Mouse (Mus musculus): ENCODE results near the gene Gng13. TPM values are rescaled to one million over a fixed set of nuclear protein-coding genes. Genes with fewer than 3 reads are reported as not detected.

The Gng13 gene
- polyA plus RNA-seq, 1 experiment from 2014 or later: 0.60 TPM

GRCm38 (mm10) chr17:25757691-25758090 lies 40.7 kb downstream of the Gng13 start:
- Histone ChIP-seq H3K27ac (ENCODE audit: low read length) (no peak overlapping the region), H3K27me3 (ENCODE audit: control insufficient read depth, insufficient read depth, low read length) (0 out of 2 replicates have a peak, but pooled peaks cover 2% of the 10 kb centered on the region), H3K36me3 (ENCODE audit: control insufficient read depth, insufficient read depth) (no peaks in the 10 kb centered on the region), H3K4me2 (ENCODE audit: low read depth, low read length) (no peak overlapping the region), H3K9ac (ENCODE audit: low read length) (no peak overlapping the region), H3K4me1 (ENCODE audit: control insufficient read depth, insufficient read depth, low read length) (no peaks in the 10 kb centered on the region), H3K4me3 (ENCODE audit: low read length) (no peak overlapping the region), H3K9me3 (replicated peaks; ENCODE audit: control insufficient read depth, low read length) (no peaks in the 10 kb centered on the region)
- no peak for ATAC-seq (replicated peaks; ENCODE audit: extremely low read depth, insufficient read depth, low FRiP score)
- WGBS: 52% methylated on average over 3 of the region's 3 CpGs

GRCm38 (mm10) chr17:25760148-25760547 lies 43.2 kb downstream of the Gng13 start:
- Histone ChIP-seq H3K27ac (ENCODE audit: low read length) (no peak overlapping the region), H3K4me1 (ENCODE audit: control insufficient read depth, insufficient read depth, low read length) (no peaks in the 10 kb centered on the region), H3K4me3 (ENCODE audit: low read length) (no peak overlapping the region), H3K36me3 (ENCODE audit: control insufficient read depth, insufficient read depth) (no peaks in the 10 kb centered on the region), H3K9me3 (replicated peaks; ENCODE audit: control insufficient read depth, low read length) (no peaks in the 10 kb centered on the region), H3K27me3 (ENCODE audit: control insufficient read depth, insufficient read depth, low read length) (0 out of 2 replicates have a peak, but pooled peaks cover 2% of the 10 kb centered on the region), H3K4me2 (ENCODE audit: low read depth, low read length) (no peak overlapping the region), H3K9ac (ENCODE audit: low read length) (no peak overlapping the region)
- WGBS: 67% methylated on average over 8 of the region's 8 CpGs
- no peak for ATAC-seq (replicated peaks; ENCODE audit: extremely low read depth, insufficient read depth, low FRiP score)

- Histone ChIP-seq H3K9ac (ENCODE audit: low read length) (no peak overlapping the region), H3K4me1 (ENCODE audit: control insufficient read depth, insufficient read depth, low read length) (no peaks in the 10 kb centered on the region), H3K27ac (ENCODE audit: low read length) (no peak overlapping the region), H3K27me3 (ENCODE audit: control insufficient read depth, insufficient read depth, low read length) (0 out of 2 replicates have a peak, but pooled peaks cover 2% of the 10 kb centered on the region), H3K4me3 (ENCODE audit: low read length) (no peak overlapping the region), H3K9me3 (replicated peaks; ENCODE audit: control insufficient read depth, low read length) (no peaks in the 10 kb centered on the region), H3K4me2 (ENCODE audit: low read depth, low read length) (no peak overlapping the region), H3K36me3 (ENCODE audit: control insufficient read depth, insufficient read depth) (no peaks in the 10 kb centered on the region)
- ATAC-seq (replicated peaks; ENCODE audit: extremely low read depth, insufficient read depth, low FRiP score): no peak
- 23% methylated on average over 4 of the region's 4 CpGs for WGBS
Measured at GRCm38 (mm10) chr17:25761561-25761970, 44.6 kb downstream of the Gng13 start.

- H3K4me3 ChIP-seq (ENCODE audit: low read length): no peak overlapping the region
- H3K9ac ChIP-seq (ENCODE audit: low read length): no peak overlapping the region
- H3K4me1 ChIP-seq (ENCODE audit: control insufficient read depth, insufficient read depth, low read length): no peaks in the 10 kb centered on the region
- H3K4me2 ChIP-seq (ENCODE audit: low read depth, low read length): no peak overlapping the region
- H3K36me3 ChIP-seq (ENCODE audit: control insufficient read depth, insufficient read depth): no peaks in the 10 kb centered on the region
- H3K9me3 ChIP-seq (replicated peaks; ENCODE audit: control insufficient read depth, low read length): no peaks in the 10 kb centered on the region
- no peak for ATAC-seq (replicated peaks; ENCODE audit: extremely low read depth, insufficient read depth, low FRiP score)
- H3K27me3 ChIP-seq (ENCODE audit: control insufficient read depth, insufficient read depth, low read length): 0 out of 2 replicates have a peak, but pooled peaks cover 2% of the 10 kb centered on the region
- no peak overlapping the region for H3K27ac ChIP-seq (ENCODE audit: low read length)
- 33% methylated on average over 3 of the region's 3 CpGs for WGBS
Measured at GRCm38 (mm10) chr17:25762591-25762990, 45.6 kb downstream of the Gng13 start.

- no peak overlapping the region for H3K4me2 ChIP-seq (ENCODE audit: low read depth, low read length)
- H3K4me1 ChIP-seq (ENCODE audit: control insufficient read depth, insufficient read depth, low read length): no peaks in the 10 kb centered on the region
- no peak overlapping the region for H3K4me3 ChIP-seq (ENCODE audit: low read length)
- H3K36me3 ChIP-seq (ENCODE audit: control insufficient read depth, insufficient read depth): no peaks in the 10 kb centered on the region
- no peak overlapping the region for H3K27ac ChIP-seq (ENCODE audit: low read length)
- H3K9ac ChIP-seq (ENCODE audit: low read length): no peak overlapping the region
- no peaks in the 10 kb centered on the region for H3K9me3 ChIP-seq (replicated peaks; ENCODE audit: control insufficient read depth, low read length)
- 58% methylated on average over 5 of the region's 5 CpGs for WGBS
- no peak for ATAC-seq (replicated peaks; ENCODE audit: extremely low read depth, insufficient read depth, low FRiP score)
- H3K27me3 ChIP-seq (ENCODE audit: control insufficient read depth, insufficient read depth, low read length): no peaks in the 10 kb centered on the region; the same call in 1 of the 2 replicates
Measured at GRCm38 (mm10) chr17:25765886-25766285, 48.9 kb downstream of the Gng13 start.

Small RNA genes lying within 50 kb of the gene (microRNA-seq; reads per million reads assigned to microRNA genes)
- gene Gm25083: not detected

Other genes starting within 250 kb of the Gng13 start
- gene Sstr5, start 219.9 kb upstream of the Gng13 start, polyA plus RNA-seq (2015; fragmentation: Nextera tagmentation; extraction: Ambion mirVana): 0.07 and 0.12 TPM in 2 replicates
- 0.54 and 0.82 TPM in 2 replicates for gene Sox8, start 146.5 kb upstream of the Gng13 start, polyA plus RNA-seq (2015; fragmentation: Nextera tagmentation; extraction: Ambion mirVana)
- 36.9 and 39.8 TPM in 2 replicates for gene Lmf1, start 138.1 kb upstream of the Gng13 start, polyA plus RNA-seq (2015; fragmentation: Nextera tagmentation; extraction: Ambion mirVana)
- gene Chtf18, start 10.2 kb downstream of the Gng13 start, polyA plus RNA-seq (2015; fragmentation: Nextera tagmentation; extraction: Ambion mirVana): 16.7 and 17.2 TPM in 2 replicates
- gene Rpusd1, start 10.5 kb downstream of the Gng13 start, polyA plus RNA-seq (2015; fragmentation: Nextera tagmentation; extraction: Ambion mirVana): 12.7 and 13.7 TPM in 2 replicates
- gene Mslnl, start 18.9 kb downstream of the Gng13 start, polyA plus RNA-seq (2015; fragmentation: Nextera tagmentation; extraction: Ambion mirVana): 0.16 TPM in 2 replicates
- 50.0 and 51.1 TPM in 2 replicates for gene Msln, start 37.2 kb downstream of the Gng13 start, polyA plus RNA-seq (2015; fragmentation: Nextera tagmentation; extraction: Ambion mirVana)
- gene Narfl, start 56.6 kb downstream of the Gng13 start, polyA plus RNA-seq (2015; fragmentation: Nextera tagmentation; extraction: Ambion mirVana): 38.3 and 39.7 TPM in 2 replicates
- 51.4 and 55.2 TPM in 2 replicates for gene Haghl, start 68.5 kb downstream of the Gng13 start, polyA plus RNA-seq (2015; fragmentation: Nextera tagmentation; extraction: Ambion mirVana)
- gene Ccdc78, start 69.4 kb downstream of the Gng13 start, polyA plus RNA-seq (2015; fragmentation: Nextera tagmentation; extraction: Ambion mirVana): 0.53 and 0.80 TPM in 2 replicates
- gene Fam173a, start 75.7 kb downstream of the Gng13 start, polyA plus RNA-seq (2015; fragmentation: Nextera tagmentation; extraction: Ambion mirVana): 65.1 and 68.9 TPM in 2 replicates
- gene AC134908.4, start 78.5 kb downstream of the Gng13 start, polyA plus RNA-seq (2015; fragmentation: Nextera tagmentation; extraction: Ambion mirVana): 0.26 and 0.54 TPM in 2 replicates
- 25.6 and 26.9 TPM in 2 replicates for gene Metrn, start 80.0 kb downstream of the Gng13 start, polyA plus RNA-seq (2015; fragmentation: Nextera tagmentation; extraction: Ambion mirVana)
- 0.75 and 0.81 TPM in 2 replicates for gene Fbxl16, start 91.9 kb downstream of the Gng13 start, polyA plus RNA-seq (2015; fragmentation: Nextera tagmentation; extraction: Ambion mirVana)
- gene Wdr24, start 106.5 kb downstream of the Gng13 start, polyA plus RNA-seq (2015; fragmentation: Nextera tagmentation; extraction: Ambion mirVana): 18.7 and 19.8 TPM in 2 replicates
- 35.0 and 36.6 TPM in 2 replicates for gene Jmjd8, start 111.7 kb downstream of the Gng13 start, polyA plus RNA-seq (2015; fragmentation: Nextera tagmentation; extraction: Ambion mirVana)
- 292 and 304 TPM in 2 replicates for gene Stub1, start 116.2 kb downstream of the Gng13 start, polyA plus RNA-seq (2015; fragmentation: Nextera tagmentation; extraction: Ambion mirVana)
- gene Rhbdl1, start 120.1 kb downstream of the Gng13 start, polyA plus RNA-seq (2015; fragmentation: Nextera tagmentation; extraction: Ambion mirVana): 1.6 and 1.7 TPM in 2 replicates
- gene Gm20683, start 124.6 kb downstream of the Gng13 start, polyA plus RNA-seq (2015; fragmentation: Nextera tagmentation; extraction: Ambion mirVana): 2.0 and 2.5 TPM in 2 replicates
- 31.6 and 32.7 TPM in 2 replicates for gene Rhot2, start 127.7 kb downstream of the Gng13 start, polyA plus RNA-seq (2015; fragmentation: Nextera tagmentation; extraction: Ambion mirVana)
- gene Wdr90, start 144.3 kb downstream of the Gng13 start, polyA plus RNA-seq (2015; fragmentation: Nextera tagmentation; extraction: Ambion mirVana): 13.1 and 15.0 TPM in 2 replicates
- 225 and 234 TPM in 2 replicates for gene Mcrip2, start 151.6 kb downstream of the Gng13 start, polyA plus RNA-seq (2015; fragmentation: Nextera tagmentation; extraction: Ambion mirVana)
- 35.1 and 37.1 TPM in 2 replicates for gene Mettl26, start 157.9 kb downstream of the Gng13 start, polyA plus RNA-seq (2015; fragmentation: Nextera tagmentation; extraction: Ambion mirVana)
- gene Wfikkn1, start 163.7 kb downstream of the Gng13 start, polyA plus RNA-seq (2015; fragmentation: Nextera tagmentation; extraction: Ambion mirVana): 0.30 and 0.41 TPM in 2 replicates
- 14.5 and 18.7 TPM in 2 replicates for gene Rab40c, start 202.6 kb downstream of the Gng13 start, polyA plus RNA-seq (2015; fragmentation: Nextera tagmentation; extraction: Ambion mirVana)
- 59.3 and 66.0 TPM in 2 replicates for gene Pigq, start 227.8 kb downstream of the Gng13 start, polyA plus RNA-seq (2015; fragmentation: Nextera tagmentation; extraction: Ambion mirVana)
- gene Nhlrc4, start 227.8 kb downstream of the Gng13 start, polyA plus RNA-seq (2015; fragmentation: Nextera tagmentation; extraction: Ambion mirVana): 0.06 and 0.11 TPM in 2 replicates
- 0.11 TPM in 1 of 2 replicates, not detected in the other for gene A930017K11Rik, start 235.4 kb downstream of the Gng13 start, polyA plus RNA-seq (2015; fragmentation: Nextera tagmentation; extraction: Ambion mirVana)